Comparison of ENCODE assay signal across 26 mouse cellular contexts in genomic region chr7:109659278-109659677, GRCm38 (mm10).
"Had no signal": no experiment of that assay in that cellular context is flagged by ENCODE, and none has a peak within 500 bp of the region (broad histone marks: within the 10 kb centered on the region; RNA-seq: fewer than 3 reads in every experiment).

No protein-coding gene starts in this region.

- H3K36me3 ChIP-seq: heart, embryonic 10.5 days; hindbrain, embryonic 10.5 days; hindbrain, embryonic 12.5 days; intestine, embryonic 15.5 days; limb, embryonic 15.5 days; liver, embryonic 15.5 days had no signal

- H3K4me3 ChIP-seq: gastrocnemius, adult 2 months; heart, embryonic 10.5 days; heart, embryonic 12.5 days; hindbrain, embryonic 10.5 days; hindbrain, embryonic 12.5 days; intestine, embryonic 15.5 days; limb, embryonic 13.5 days; limb, embryonic 15.5 days; liver, embryonic 15.5 days had no signal

- H3K9ac ChIP-seq: heart, embryonic 12.5 days; hindbrain, embryonic 12.5 days; hindbrain, embryonic 14.5 days; intestine, embryonic 15.5 days; limb, embryonic 13.5 days; limb, embryonic 15.5 days; liver, embryonic 15.5 days had no signal

- DNase-seq: gastrocnemius, adult 2 months; gastrocnemius, postnatal 10 days; gastrocnemius, postnatal 25 days; heart, adult 18-20 months; heart, postnatal 10 days; heart, postnatal 4 days; kidney, adult 18-20 months; kidney, adult 8-10 months; kidney, postnatal 10 days; kidney, postnatal 25 days; kidney, postnatal 4 days; layer of hippocampus, adult 9-11 months; layer of hippocampus, postnatal 36 days; left cerebral cortex, postnatal 4 days had no signal

- H3K4me1 ChIP-seq: hindbrain, embryonic 12.5 days; intestine, embryonic 15.5 days; limb, embryonic 15.5 days had no signal

- H3K27me3 ChIP-seq: heart, embryonic 12.5 days; hindbrain, embryonic 12.5 days; intestine, embryonic 15.5 days; limb, embryonic 13.5 days; limb, embryonic 15.5 days; liver, embryonic 15.5 days had no signal

- ATAC-seq: hindbrain, embryonic 16.5 days; inflammation-experienced regulatory T-cells, adult 6 months; intestine, embryonic 15.5 days; intestine, postnatal 0 days had no signal

- H3K27ac ChIP-seq: gastrocnemius, adult 2 months; heart, embryonic 10.5 days; hindbrain, embryonic 10.5 days; hindbrain, embryonic 12.5 days; hindbrain, embryonic 14.5 days; intestine, embryonic 15.5 days; limb, embryonic 13.5 days; limb, embryonic 15.5 days; liver, embryonic 15.5 days had no signal

- H3K9me3 ChIP-seq: heart, embryonic 10.5 days; heart, embryonic 12.5 days; hindbrain, embryonic 10.5 days; hindbrain, embryonic 12.5 days; intestine, embryonic 15.5 days; limb, embryonic 13.5 days; limb, embryonic 15.5 days; liver, embryonic 15.5 days had no signal

- H3K4me2 ChIP-seq: heart, embryonic 12.5 days; hindbrain, embryonic 12.5 days; hindbrain, embryonic 14.5 days; intestine, embryonic 15.5 days; limb, embryonic 13.5 days; limb, embryonic 15.5 days; liver, embryonic 15.5 days had no signal
